Mouse (Mus musculus): ENCODE results near the gene Tlr9.

Gene Tlr9

DNA sequence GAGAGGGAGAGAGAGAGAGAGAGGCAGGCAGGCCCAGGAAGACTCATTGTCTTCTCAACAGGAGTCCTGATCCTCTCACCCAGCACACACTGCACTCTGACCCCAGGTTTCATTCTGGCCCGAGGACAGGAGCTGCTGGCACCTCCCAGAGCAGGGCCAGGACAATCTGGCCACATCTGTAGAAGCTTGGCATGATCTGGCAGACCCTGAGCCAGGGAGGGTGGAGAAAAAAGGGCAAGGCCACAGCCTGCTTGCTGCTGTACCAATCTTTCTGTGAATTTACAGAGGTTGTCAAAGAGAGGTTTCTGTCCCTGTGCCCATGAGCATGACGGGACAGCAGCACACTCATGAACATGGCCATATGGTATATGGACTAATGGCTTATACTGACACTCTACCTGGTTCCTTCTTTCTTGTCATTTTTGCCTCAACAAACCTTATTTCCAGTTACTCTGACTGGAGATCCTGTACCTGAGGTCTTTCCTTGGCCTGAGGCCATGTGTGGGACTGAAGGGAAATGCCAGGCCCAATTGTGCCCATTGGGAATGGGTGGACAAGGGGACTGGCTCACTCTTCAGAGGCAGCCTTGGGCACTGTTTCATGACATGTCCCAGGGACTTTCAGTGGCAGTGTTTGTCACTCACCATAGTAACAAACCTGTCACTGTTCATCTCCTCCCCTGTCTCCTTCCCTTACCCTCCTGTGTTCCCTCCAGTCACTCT, 44.7 kb downstream of the Tlr9 start:
- no peak for DNase-seq (ENCODE audit: low spot score in 2 of 2)

- no peak for DNase-seq (ENCODE audit: low spot score in 2 of 2)
These were observed 46.0 kb downstream of the Tlr9 start for GRCm38 (mm10) chr9:106268421-106268820.

GRCm38 (mm10) chr9:106269076-106269788, 46.8 kb downstream of the Tlr9 start:
- no peak for DNase-seq (ENCODE audit: low spot score in 2 of 2)

GRCm38 (mm10) chr9:106269879-106270278, 47.5 kb downstream of the Tlr9 start:
- DNase-seq (ENCODE audit: low spot score in 2 of 2), result no peak

GRCm38 (mm10) chr9:106270656-106271055, 48.3 kb downstream of the Tlr9 start:
- DNase-seq (ENCODE audit: low spot score in 2 of 2), result no peak

GRCm38 (mm10) chr9:106272288-106272687, 49.9 kb downstream of the Tlr9 start:
- no peak for DNase-seq (ENCODE audit: low spot score in 2 of 2)

DNA sequence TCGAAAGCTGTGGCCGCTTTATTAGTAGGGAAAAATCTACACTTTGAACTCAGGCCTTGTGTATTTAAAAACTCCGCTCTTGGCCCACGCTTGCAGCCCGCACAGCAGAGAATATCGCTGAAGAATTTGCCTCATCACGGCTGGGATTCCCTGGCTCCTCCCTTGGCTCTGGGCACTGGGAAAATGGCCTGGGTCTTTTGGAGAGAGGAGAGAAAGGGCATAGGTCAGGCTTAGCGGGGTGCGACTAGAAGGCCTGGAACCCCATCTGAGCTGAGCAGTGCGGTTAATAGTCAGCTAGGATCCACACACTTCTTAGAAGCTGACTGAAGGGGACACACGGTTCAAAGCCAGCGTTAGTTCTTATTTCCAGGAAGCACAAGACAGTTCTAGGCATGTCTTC, 50.9 kb downstream of the Tlr9 start:
- no peak for DNase-seq (ENCODE audit: low spot score in 2 of 2)

DNA sequence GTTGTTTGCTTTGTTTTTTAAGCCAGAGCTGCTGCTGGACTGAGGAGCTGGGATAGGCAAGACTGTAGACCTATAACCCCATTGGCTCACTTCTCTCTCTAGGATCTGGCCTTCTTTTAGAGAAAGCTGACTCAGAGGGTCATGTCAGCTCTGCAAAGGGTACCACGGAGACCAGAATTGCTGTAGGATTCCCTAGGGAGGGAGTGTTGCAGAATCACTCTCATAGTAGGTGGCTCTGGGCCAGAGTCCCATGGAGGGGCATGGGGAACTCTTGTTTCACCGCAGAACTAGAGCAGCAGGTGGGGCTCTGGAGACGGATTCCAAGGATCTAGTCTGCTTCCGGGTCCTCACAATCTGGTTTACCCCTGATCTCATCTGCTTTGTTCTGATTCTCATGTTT, 51.4 kb downstream of the Tlr9 start:
- DNase-seq (ENCODE audit: low spot score in 2 of 2), result no peak

DNA sequence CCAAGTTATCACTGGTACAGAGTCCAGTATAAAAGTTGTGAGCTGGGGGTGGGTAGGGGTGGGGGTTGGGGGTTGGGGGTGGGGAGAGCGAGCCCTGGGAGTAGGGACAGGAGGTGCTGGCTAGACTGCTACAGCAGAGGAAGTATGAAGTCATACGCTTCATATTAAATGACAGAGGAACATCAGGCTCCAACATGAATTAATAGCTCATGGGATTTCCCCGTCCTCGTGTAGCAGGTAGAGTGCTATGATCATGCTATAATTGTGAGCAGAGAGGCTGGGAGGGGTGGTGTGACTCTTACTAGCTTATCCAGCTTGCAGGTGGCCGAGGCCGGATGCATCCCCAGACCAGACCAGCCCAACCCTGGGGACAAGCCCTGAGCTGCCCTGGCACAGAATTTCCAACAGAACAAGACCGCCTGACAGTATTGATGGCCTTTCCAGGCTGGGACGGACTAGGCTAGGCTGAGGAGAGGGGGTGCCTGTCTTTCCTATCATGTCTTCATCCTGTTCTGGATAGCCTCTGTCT, 52.3 kb downstream of the Tlr9 start:
- no peak for DNase-seq (ENCODE audit: low spot score in 2 of 2)

DNA sequence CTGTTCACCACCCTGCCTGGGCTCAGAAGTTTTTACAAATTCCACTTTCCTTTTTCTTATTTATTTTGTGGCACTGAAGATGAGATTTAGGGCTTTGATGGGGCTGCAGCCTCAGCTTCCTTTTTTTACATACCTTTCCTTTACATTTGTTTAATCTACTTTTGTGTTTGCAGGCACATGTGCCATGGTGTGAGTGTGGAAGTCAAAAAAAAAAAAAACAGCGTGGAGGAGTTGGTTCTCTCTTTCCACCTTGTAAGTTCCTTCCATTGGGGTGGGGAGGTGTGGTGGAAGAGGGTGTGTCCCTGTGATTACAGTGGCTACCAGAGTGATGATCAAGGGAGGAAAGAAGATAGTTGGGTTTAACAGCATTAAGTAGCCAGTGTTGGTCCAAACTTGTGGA, 53.4 kb downstream of the Tlr9 start:
- DNase-seq (ENCODE audit: low spot score in 2 of 2), result no peak
